ENCODE assay signal across 11 mouse cellular contexts in the genomic region with DNA sequence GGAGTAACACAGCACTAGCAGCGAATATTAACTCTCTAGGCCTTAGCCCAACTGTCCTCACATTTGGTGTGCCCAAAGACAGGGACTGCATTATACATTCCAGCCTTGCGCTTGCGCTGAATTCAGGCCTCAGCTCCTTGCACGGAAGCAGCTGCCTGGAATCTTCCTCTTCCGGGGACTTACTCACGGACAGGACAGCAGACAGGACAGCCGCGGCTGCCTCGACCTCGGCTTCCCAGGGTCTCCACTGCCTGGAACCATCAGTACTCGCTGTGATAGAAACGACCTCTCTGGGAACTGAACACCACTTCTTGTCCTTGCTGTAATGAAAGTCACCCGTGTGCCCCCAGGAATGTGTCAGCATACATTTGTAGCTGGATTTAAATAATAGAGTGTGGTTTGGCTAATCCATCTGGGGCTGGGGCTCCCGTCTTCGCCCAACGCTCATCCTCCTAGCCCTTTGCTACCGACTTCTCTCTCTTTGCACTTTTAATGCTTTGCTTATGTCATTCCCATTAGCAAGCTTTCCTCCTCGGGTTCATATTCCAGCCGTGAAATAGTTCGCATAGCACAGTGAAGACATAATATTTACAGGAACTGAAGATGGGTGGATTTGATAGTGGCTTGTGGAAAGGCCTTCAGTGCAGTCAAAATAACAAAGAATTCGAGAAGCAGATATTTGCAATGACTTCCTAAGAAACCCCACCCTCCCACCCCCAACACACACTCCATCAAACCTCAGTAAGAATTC. TPM values are rescaled to one million over a fixed set of nuclear protein-coding genes. Genes with fewer than 3 reads are reported as not detected.
DNase-seq lines count a peak whose midpoint lies in the region; TF ChIP-seq lines count a peak whose summit lies in the region.
"Had no signal": no experiment of that assay in that cellular context is flagged by ENCODE, and none has a peak within 500 bp of the region (broad histone marks: within the 10 kb centered on the region; RNA-seq: fewer than 3 reads in every experiment).

No protein-coding gene starts in this region.

- no peak overlapping the region for H3K4me3 ChIP-seq in kidney, adult 2 months (ENCODE audit: insufficient read depth, low read depth, low read length)

- no peaks in the 10 kb centered on the region for H3K4me1 ChIP-seq in kidney, adult 2 months (ENCODE audit: control insufficient read depth, insufficient read depth, low read length)

- no peaks in the 10 kb centered on the region for H3K27me3 ChIP-seq in kidney, adult 2 months (replicated peaks; ENCODE audit: control insufficient read depth, insufficient read depth, low read length)

- 45% methylated on average over 21 of the region's 21 CpGs for WGBS in kidney, adult 2 months

- no peak for TF ChIP-seq CTCF in kidney, adult 2 months (conservative IDR thresholded peaks at IDR 0.05; ENCODE audit: insufficient read depth, insufficient read length, low read depth, low read length)

- no peak for TF ChIP-seq POLR2A in kidney, adult 2 months (IDR thresholded peaks at IDR 0.05; ENCODE audit: low read depth, low read length)

- peak overlapping the region; percentile 39 for H3K27ac ChIP-seq in kidney, adult 2 months (ENCODE audit: insufficient read depth, low read depth, low read length)
- H3K27ac ChIP-seq: liver, embryonic 14.5 days had no signal

- no peak for DNase-seq in kidney, adult 2 months
- no peak for DNase-seq in kidney, adult 11 months
- DNase-seq in ovary, postnatal 36 days (ENCODE audit: low spot score), result peak; percentile 25
- no peak for DNase-seq in ovary, adult 18-20 months (ENCODE audit: low spot score)
- DNase-seq in kidney, postnatal 4 days, result peak; percentile 25 to 39
- DNase-seq in retina, embryonic 14.5 days (ENCODE audit: low spot score), result no peak
- no peak for DNase-seq in cerebellum, postnatal 4 days (ENCODE audit: low spot score in 2 of 2)
- DNase-seq: cerebellum, adult 11-12 months; gastrocnemius, postnatal 14 days; right cerebral cortex, postnatal 25 days had no signal

- H3K36me3 ChIP-seq in kidney, adult 2 months (ENCODE audit: control insufficient read depth, insufficient read depth, low read length), result no peaks in the 10 kb centered on the region

RNA-seq across cellular contexts. Expression of a gene that starts 11.6 kb away (rescaled TPM):
- polyA plus RNA-seq in kidney, adult 2 months (2012; rRNA removed), result 1.2 and 1.3 TPM in 2 replicates

Comparison
In these comparisons a context has a peak if more than half of its experiments do, and no peak if none do; other contexts are left out.
1. DNase-seq: peak in ovary, postnatal 36 days (single experiment) and kidney, postnatal 4 days (2 of 2); none in kidney, adult 2 months (single experiment), kidney, adult 11 months (single experiment), ovary, adult 18-20 months (single experiment), retina, embryonic 14.5 days (single experiment) and cerebellum, postnatal 4 days (0 of 2).